Mouse (Mus musculus): ENCODE measurements at regions not wholly inside any gene's neighbourhood (a gene's known extent, or its start where the extent isn't known, plus 50 kb on each side); places are given as distances from the start of the nearest gene placed in this dataset.
"Not testable (repeated sequence)": the region's sequence is repeated elsewhere in the genome, so short reads cannot be mapped to it uniquely, and the experiment has no call there.

DNA sequence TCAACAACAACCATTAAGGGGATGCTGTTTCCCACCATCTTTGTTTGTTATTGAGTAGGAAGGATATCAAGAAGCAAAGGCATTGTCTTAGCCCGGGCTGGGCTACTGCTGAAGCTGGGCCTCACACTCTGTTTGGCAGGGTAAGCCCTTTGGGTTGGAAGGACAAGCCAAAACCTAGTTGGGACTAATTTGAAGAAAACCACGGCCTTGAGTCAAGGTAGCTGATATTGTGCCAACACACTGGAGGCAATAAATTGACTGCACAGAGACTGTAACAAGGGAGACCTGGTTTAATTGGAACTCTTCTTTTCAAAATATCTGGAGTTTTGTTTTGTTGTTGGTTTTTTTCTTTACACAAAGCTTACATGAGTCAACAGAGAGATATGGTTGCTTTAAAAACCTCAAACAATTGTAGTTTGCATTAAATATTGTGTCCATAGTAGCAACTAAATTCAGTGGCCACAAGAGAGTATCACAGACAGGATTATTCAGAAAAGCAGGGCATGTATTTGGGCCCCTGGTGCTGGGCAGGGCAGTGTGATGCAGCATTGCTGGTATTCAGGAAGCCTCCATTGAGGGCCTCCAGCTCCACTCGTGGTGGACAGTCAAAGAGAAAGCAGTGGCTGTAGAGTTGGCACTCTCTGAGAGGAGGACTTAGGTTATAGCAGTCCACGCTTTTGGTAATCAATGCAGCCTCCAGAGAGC lies 105.5 kb upstream of the Ubl3 start:
- no peak for DNase-seq (ENCODE audit: low read depth, low spot score)

- no peak for DNase-seq (ENCODE audit: low read depth, low spot score)
Observed at GRCm38 (mm10) chr5:148652525-148653243, 100.1 kb upstream of the Ubl3 start.

GRCm38 (mm10) chr5:148651736-148652135 lies 99.1 kb upstream of the Ubl3 start:
- no peak for DNase-seq (ENCODE audit: low read depth, low spot score)

- DNase-seq (ENCODE audit: low read depth, low spot score), result not testable (repeated sequence)
Observed at GRCm38 (mm10) chr5:148649573-148649972, 97.0 kb upstream of the Ubl3 start.

DNA sequence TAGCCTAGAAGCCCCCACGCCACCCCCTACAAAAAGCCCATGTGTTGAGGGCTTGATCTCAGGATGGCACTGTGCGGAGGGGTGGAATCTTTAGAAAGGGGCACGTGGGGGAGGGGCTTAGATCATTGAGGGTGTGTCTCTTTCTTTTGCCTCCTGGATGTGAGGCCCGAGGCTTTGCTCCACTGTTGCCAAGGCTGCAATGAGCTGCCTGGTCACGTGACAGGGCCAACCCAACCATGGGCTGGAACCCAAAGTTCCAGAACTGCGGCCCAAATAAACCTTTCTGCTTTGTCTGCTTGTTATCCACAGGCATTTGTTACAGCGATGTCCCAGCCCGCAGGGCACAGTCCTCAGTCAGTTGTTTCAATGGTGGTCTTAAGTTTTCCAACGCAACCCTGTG lies 96.5 kb upstream of the Ubl3 start:
- DNase-seq (ENCODE audit: low read depth, low spot score), result no peak

DNA sequence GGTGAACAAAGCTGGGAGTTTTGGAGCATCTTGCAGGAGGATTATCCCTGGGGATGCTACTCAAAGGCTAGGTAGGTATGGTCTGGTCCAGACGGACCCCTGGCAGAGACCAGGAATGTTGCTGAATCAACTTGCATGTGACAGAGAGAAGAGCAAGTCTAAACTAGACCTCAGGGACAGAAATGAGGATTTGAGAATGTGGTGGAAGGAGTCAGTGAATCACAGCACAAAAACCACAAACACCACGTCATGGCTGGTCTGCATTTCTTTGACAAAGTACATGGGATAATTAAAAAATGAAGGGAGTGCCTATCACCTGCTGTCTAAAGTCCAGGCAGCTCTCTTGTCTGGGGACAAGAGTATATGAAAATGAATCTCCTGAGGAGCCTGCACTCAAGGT lies 95.1 kb upstream of the Ubl3 start:
- no peak for DNase-seq (ENCODE audit: low read depth, low spot score)

GRCm38 (mm10) chr5:148645772-148646171 lies 93.2 kb upstream of the Ubl3 start:
- no peak for DNase-seq (ENCODE audit: low read depth, low spot score)

DNA sequence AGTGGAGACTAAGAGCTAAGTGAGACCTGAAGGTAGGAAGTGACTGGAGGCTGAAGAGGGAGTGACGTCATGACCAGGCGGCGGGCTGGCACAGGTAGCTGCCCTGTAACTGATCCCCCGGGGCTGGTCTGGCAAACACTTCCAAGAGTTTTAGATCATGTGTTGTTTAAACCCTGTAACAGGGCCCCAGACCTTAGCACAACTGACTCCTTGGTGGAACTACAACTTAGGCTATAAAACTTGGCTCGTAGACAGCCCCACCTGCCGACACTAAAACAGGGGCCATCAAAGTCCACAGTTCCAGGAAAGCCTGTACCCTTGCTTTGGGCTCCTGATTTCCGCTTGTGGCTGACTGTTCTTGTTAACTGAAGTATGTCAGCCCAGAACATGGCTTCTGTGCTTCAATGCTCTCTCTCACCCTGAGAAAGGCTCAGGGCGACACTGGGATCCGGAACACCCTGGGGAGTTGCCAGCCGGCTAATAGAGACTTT lies 92.6 kb upstream of the Ubl3 start:
- no peak for DNase-seq (ENCODE audit: low read depth, low spot score)

- no peak for DNase-seq (ENCODE audit: low read depth, low spot score)
Observed at GRCm38 (mm10) chr5:148644345-148644744, 91.8 kb upstream of the Ubl3 start.

DNA sequence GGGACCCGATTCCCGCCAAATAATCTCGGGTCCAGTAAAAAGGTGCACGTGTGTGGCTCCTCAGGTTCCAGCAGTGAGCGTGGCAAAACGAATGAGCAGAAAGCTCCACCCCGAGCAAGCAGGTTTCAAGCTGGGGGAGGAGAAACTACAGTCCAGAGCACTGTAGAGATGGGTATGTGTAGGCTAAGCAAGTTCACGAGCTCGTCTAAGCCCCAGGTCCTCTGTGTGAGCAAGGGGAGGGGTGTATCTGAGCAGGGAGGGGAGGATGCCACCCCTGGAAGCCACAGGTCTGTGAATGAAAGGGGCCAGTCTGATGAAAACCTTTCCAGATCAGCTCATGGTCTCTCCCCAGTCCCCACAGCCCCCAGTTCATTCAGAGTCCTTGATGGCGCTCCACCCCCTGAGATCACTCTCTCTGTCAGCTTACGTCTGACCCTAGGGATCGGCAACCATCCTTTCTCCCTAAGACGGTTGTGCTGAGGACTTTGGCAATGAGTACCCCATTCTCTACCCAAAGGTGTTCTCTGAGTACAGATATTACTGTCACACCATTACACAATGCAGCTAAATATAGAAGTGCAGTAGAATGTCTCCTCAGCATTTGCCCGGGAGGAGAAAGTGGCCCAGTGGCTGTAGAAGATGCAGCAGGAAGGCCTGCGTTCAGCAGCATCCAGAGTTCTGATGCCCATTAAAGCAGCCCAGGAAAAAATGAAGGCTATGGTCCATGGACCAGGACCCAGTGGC lies 89.2 kb upstream of the Ubl3 start:
- no peak for DNase-seq (ENCODE audit: low read depth, low spot score)

DNA sequence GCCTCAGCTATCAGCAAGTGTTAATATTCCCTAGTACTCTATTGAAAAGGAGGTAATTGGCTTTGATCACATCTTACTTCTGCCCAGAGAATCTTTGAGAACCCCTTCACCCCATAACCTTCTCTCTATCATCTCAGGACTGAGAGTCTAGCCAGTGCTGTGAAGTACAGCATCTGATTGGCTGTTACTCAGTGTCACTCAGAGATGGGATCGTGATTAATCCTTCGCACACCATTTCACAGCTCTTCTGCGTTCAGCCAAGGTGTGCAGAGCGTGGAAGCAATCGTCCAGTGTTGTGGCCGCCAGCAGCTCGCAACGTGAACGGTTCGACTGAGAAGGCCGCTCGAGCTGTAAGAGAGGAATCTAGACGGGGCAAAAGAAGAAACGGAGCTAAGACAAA lies 87.9 kb upstream of the Ubl3 start:
- DNase-seq (ENCODE audit: low read depth, low spot score), result no peak

DNA sequence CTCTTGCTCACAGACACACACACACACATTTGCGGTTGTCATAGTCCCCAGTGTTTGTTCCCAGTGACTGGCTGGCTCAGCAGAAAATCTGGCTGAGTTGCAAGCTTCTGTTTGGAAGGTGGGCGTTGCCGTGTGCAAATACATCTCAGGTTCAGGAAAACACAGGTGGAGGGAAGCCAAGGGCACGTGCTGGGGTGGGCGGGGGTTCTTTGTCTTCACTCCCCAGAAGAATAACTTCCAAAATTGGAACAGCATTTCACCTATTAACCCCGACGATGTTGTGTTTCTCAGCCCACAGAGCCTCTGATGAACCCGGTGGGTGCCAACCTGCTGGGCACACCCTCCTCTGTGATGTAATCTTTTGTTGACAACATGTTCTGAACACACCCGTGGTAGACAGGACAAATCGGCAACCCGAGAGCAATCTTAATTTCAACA lies 82.3 kb upstream of the Ubl3 start:
- peak; percentile 48 for DNase-seq (ENCODE audit: low read depth, low spot score)

- peak; percentile 29 for DNase-seq (ENCODE audit: low read depth, low spot score)
Observed at GRCm38 (mm10) chr5:148633999-148634398, 81.4 kb upstream of the Ubl3 start.

DNA sequence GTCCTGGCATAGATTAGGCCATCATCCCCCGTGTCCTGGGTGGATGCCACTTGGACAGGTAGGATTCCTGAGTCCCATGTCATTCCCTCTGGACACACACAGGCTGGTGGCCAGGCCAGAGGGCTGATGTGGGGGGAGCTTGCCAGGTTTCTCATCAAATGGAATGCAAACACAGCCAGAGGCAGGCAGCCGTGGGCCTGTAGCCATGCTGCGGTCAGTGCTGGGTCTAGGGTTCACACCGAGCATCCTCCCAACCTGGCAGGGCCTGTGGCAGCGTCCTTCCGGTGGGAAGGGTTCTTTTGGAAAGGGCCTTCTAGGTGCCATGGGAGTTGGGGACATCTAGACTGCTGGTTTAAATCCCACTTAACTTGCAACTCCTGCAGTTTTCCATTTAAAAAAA lies 80.7 kb upstream of the Ubl3 start:
- no peak for DNase-seq (ENCODE audit: low read depth, low spot score)

- DNase-seq (ENCODE audit: low read depth, low spot score), result no peak
Observed at GRCm38 (mm10) chr5:148632516-148633170, 80.1 kb upstream of the Ubl3 start.

- DNase-seq (ENCODE audit: low read depth, low spot score), result no peak
Observed at GRCm38 (mm10) chr5:148631566-148631965, 79.0 kb upstream of the Ubl3 start.

GRCm38 (mm10) chr5:148626014-148626413 lies 73.4 kb upstream of the Ubl3 start:
- DNase-seq (ENCODE audit: low read depth, low spot score), result peak; percentile 50

DNA sequence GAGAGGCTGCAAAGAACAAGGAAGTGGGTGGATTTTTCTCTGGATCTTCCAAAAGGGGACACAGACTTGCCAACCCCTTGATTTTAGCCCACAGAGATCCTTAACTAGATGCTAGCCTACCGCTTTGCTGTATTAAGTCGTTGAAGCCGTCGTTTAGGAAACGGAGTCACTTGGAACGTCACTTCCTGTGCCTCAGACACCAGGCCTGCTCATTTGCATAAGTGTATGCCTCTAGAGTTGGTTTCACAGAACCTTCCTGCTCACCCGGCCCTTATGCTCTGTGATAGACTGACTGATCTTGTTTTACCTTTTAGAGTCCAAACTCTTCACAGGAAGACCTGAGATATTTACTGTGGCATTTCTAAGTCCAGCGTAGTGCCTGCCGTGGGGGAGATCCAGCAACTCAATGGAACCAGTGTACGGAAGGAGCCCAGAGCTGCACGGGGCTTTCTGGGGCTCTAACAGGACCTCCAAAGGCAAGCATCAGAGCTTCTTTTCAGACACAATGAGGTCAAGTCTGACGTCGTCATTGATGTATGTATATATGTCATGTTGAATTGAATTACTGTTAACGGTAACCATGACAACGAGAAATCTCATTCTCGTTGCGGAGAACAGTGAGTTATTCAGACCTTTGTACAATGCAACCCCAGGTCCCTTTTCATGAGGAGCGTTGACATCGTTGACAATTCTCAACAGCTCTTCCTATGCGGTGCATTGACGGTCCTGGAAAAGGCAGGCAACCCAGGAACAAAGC lies 72.2 kb upstream of the Ubl3 start:
- peak; percentile 60 for DNase-seq (ENCODE audit: low read depth, low spot score)

DNA sequence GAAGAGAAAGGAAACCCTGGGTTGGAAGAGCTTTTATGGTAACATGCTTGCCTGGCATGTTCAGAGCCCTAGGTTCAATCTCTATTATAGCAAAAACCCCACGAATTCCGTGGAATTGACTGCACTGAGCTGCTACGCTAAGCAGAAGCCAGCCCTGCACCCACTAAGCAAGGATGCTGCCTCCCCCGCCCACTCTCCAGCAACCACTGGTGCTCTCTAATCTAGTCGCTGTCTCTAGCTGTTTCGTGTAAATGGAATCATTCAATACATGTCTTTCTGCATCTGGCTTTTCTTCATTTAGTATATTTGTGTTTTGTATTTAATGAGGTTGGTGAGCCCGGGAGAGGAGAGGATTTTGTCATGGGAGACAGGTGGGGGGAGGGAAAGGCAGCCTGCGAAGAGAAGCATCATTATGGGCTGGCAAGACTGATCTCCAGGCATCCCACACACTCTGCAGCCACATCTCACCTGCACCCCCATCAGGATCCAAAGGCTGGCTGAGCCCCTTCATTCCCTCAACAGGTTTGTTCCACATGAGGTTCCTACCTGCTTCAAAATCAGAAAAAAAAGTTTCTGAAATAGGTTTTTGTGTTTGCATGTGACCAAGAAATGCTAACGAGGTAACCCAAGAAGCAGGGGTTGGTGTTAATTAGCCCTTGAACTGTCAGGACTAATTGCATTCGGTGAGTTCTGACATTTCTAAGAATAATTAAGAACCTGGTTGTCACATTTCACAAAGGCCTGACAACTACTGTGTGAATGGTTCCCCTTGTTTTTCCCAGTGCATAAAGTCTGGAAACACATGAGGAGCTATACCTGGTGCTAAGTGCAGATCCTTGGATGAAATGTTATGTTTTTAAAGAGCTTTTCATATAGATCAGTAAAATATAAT lies 68.6 kb upstream of the Ubl3 start:
- DNase-seq (ENCODE audit: low read depth, low spot score), result no peak

DNA sequence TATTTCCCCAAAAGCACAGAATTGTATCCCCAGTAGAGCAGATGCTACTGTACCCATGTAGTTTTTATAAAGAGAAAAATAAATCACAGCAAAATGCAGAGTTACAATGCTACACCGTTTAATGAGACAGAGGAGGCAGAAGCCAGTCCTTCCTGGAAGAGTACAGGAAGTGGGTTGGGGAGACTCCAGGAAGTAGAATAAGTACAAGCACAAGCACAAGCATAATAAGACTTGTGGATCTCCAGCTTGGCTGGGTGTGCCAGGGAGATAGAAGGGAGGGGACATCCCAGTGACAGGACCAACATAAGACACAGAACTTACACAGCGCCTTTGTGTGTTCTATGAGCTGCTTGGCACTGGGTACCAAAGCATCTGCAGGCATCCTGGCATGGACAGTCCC lies 67.3 kb upstream of the Ubl3 start:
- DNase-seq (ENCODE audit: low read depth, low spot score), result no peak

Measured in CD4-positive helper T cell, adult 2 months (primary cell).